Mouse (Mus musculus) urinary bladder, adult 18-20 months (tissue): ENCODE measurements at regions not wholly inside any gene's neighbourhood (a gene's known extent, or its start where the extent isn't known, plus 50 kb on each side); places are given as distances from the start of the nearest gene placed in this dataset.

Source experiments
- DNase-seq, 2 experiments: peaks; one replicate each; pipeline ENCODE4 v3.0.0; 2022; ENCODE audit warnings: low spot score in 2 of 2, mixed read lengths in 2 of 2

DNA sequence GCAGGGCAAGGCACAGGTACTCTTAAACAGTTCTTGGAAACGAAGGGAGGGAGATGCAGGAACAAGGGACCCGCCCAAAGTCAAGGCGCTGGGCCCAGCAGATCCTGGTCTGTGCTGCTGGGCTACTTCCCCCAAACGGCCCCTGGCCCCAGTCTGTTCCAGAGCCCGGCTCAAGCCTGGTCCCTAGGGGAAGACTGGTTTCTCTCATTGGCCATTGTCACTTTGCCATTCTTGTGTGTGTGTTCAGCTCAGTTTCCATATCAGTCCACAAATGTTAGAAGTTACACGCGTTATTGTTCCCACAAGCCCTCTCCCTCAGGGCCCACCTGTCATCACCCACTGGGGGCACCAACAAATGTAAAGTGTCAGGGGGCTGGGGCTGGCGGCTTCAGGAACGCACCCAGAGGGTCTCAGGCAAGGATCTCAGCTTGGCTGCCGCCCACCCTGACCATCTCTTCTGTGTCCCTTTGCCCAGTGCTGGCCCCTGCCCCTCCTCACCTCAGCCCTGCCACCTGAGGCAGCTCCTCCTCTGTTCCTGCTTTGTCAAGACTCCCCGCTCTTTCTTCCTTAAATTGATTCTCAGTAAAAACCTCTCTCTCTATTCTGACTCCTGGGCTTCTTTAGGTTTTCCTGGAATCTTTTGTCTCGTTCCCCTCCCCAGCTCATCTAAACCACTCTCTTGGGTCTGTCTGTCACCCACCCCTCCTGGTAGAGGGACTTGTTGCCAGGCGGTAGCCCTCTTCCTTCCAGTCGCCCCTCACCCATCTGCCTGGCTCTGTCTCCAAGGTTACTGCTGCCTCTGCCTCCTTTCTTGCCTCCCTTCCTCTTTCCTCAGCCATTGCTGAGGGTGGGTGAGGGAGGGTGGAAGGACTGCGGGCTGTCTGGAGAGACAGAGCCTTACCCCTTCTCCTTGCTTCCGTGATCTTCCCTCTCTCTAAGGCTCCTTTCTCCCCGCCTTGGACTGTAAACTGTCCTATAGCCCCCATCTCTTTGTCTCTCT is 69.2 kb upstream of the 4931429L15Rik start:
- DNase-seq = no peak

DNA sequence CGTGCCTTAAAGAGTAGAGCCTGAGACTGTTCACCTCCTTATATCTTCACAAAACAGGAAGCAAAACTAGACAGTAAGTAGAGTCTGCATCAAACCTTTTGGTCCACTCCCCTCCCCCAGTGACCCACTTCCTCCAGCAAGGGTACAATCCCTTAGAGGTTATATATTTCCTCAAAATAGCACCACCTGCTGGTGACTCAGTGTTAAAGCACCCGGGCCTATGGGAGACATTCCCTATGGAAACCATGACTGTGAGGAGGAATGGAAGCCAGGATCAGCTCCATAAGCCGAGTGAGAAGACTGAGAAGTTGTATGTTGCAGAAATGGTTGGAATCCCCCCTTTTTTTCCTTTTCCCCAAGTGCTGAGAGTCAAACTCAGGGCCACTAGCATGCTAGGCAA is 66.5 kb upstream of the 4931429L15Rik start:
- DNase-seq = no peak

DNA sequence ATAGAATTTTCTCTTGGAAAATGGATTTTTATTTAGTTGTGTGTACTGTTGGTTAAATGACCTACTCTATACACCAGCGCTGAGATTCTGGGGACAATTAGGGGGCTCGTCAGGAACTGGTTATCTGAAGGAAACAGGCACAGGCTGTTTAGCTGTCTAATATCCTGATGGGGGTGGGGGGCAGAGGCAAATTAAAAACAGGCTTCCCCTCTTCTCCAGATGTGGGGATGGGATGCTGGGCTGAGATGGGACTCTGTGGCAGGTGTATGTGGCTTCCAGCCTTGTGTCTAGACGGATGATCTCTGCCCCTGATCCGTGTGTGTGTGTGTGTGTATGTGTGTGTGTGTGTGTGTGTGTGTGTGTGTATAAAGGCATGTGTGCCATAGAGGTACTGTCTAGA is 61.6 kb upstream of the 4931429L15Rik start:
- DNase-seq = no peak

DNA sequence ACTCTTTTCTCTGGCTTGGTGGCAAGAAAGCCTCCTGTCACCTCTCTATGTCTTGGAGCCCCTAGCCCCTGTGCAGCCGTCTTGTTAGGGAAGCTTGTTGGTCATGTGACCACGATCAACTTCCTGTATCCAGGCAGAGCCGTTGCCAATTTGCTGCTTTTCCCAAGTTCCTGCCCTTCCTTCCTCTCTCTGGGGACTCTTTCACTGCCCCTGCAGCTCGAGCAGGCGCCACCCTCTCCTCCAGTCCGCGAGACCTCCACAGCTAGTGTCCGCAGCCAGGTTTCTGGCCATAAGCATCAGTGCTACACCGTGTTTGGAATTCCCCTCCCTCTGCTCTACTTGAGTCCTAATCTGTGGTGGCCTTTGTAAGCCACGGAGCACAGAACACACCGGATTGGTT is 59.7 kb upstream of the 4931429L15Rik start:
- DNase-seq = no peak

DNA sequence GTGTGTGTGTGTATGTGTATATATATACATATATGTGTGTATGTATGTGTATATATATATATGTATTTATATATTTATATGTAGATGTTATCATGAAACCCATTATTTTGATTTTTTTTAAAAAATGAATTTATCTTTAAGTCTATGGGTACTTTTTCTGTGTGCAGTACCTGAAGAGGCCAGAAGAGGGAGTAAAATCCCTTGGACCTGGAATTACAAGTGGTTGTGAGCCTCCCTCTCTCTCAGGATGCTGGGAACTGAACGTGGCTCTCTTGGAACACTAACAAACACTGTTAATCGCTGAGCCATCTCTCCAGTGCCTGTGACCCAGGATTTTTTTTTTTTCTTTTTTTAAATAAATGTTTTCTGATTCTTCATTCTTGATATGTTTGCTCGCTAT is 58.6 kb upstream of the 4931429L15Rik start:
- DNase-seq = no peak
